Mouse (Mus musculus): Measurements from ENCODE around the gene St6galnac3. TPM values are rescaled to one million over a fixed set of nuclear protein-coding genes. Genes with fewer than 3 reads are reported as not detected.

Gene St6galnac3
- polyA plus RNA-seq, 1 experiment from 2014 or later: 23.2 TPM

GRCm38 (mm10) chr3:153198514-153198913, 526.5 kb downstream of the St6galnac3 start:
- H3K4me1 ChIP-seq (ENCODE audit: control insufficient read depth, insufficient read depth, low read length): no peaks in the 10 kb centered on the region
- no peaks in the 10 kb centered on the region for H3K36me3 ChIP-seq (ENCODE audit: control insufficient read depth, insufficient read depth, low read length)
- no peaks in the 10 kb centered on the region for H3K27me3 ChIP-seq (replicated peaks; ENCODE audit: control insufficient read depth, insufficient read depth, low read length)
- H3K9ac ChIP-seq (ENCODE audit: low read length): no peak overlapping the region
- no peak for ATAC-seq
- H3K4me2 ChIP-seq (ENCODE audit: low read length): no peak overlapping the region
- no peak overlapping the region for H3K4me3 ChIP-seq (ENCODE audit: low read depth, low read length)
- H3K27ac ChIP-seq (ENCODE audit: low read depth, low read length): no peak overlapping the region
- no peaks in the 10 kb centered on the region for H3K9me3 ChIP-seq (replicated peaks; ENCODE audit: control insufficient read depth, low read length)
- WGBS: 87% methylated on average over 4 of the region's 4 CpGs
- no peak for DNase-seq (ENCODE audit: low spot score)

- H3K9ac ChIP-seq (ENCODE audit: low read length): no peak overlapping the region
- DNase-seq (ENCODE audit: low spot score): no peak
- H3K27ac ChIP-seq (ENCODE audit: low read depth, low read length): no peak overlapping the region
- no peak for ATAC-seq
- H3K4me2 ChIP-seq (ENCODE audit: low read length): no peak overlapping the region
- 77% methylated on average over 7 of the region's 7 CpGs for WGBS
- no peaks in the 10 kb centered on the region for H3K4me1 ChIP-seq (ENCODE audit: control insufficient read depth, insufficient read depth, low read length)
- H3K9me3 ChIP-seq (replicated peaks; ENCODE audit: control insufficient read depth, low read length): no peaks in the 10 kb centered on the region
- no peaks in the 10 kb centered on the region for H3K36me3 ChIP-seq (ENCODE audit: control insufficient read depth, insufficient read depth, low read length)
- H3K27me3 ChIP-seq (replicated peaks; ENCODE audit: control insufficient read depth, insufficient read depth, low read length): no peaks in the 10 kb centered on the region
- no peak overlapping the region for H3K4me3 ChIP-seq (ENCODE audit: low read depth, low read length)
Measured at GRCm38 (mm10) chr3:153193025-153193424, 531.9 kb downstream of the St6galnac3 start.

- no peak overlapping the region for H3K4me2 ChIP-seq (ENCODE audit: low read length)
- H3K36me3 ChIP-seq (ENCODE audit: control insufficient read depth, insufficient read depth, low read length): no peaks in the 10 kb centered on the region
- H3K27ac ChIP-seq (ENCODE audit: low read depth, low read length): no peak overlapping the region
- no peak overlapping the region for H3K4me3 ChIP-seq (ENCODE audit: low read depth, low read length)
- no peak overlapping the region for H3K9ac ChIP-seq (ENCODE audit: low read length)
- H3K4me1 ChIP-seq (ENCODE audit: control insufficient read depth, insufficient read depth, low read length): no peaks in the 10 kb centered on the region
- DNase-seq (ENCODE audit: low spot score) (no peak), ATAC-seq (no peak)
- no peaks in the 10 kb centered on the region for H3K27me3 ChIP-seq (replicated peaks; ENCODE audit: control insufficient read depth, insufficient read depth, low read length)
- no peaks in the 10 kb centered on the region for H3K9me3 ChIP-seq (replicated peaks; ENCODE audit: control insufficient read depth, low read length)
- 86% methylated on average over 2 of the region's 2 CpGs for WGBS
Measured at GRCm38 (mm10) chr3:153190742-153191141, 534.2 kb downstream of the St6galnac3 start.

GRCm38 (mm10) chr3:153189685-153190467, 535.1 kb downstream of the St6galnac3 start:
- no peak for ATAC-seq
- WGBS: 83% methylated on average over 6 of the region's 6 CpGs
- Histone ChIP-seq H3K36me3 (ENCODE audit: control insufficient read depth, insufficient read depth, low read length) (no peaks in the 10 kb centered on the region), H3K27ac (ENCODE audit: low read depth, low read length) (no peak overlapping the region), H3K9ac (ENCODE audit: low read length) (no peak overlapping the region), H3K4me2 (ENCODE audit: low read length) (no peak overlapping the region), H3K9me3 (replicated peaks; ENCODE audit: control insufficient read depth, low read length) (no peaks in the 10 kb centered on the region), H3K4me1 (ENCODE audit: control insufficient read depth, insufficient read depth, low read length) (no peaks in the 10 kb centered on the region), H3K27me3 (replicated peaks; ENCODE audit: control insufficient read depth, insufficient read depth, low read length) (no peaks in the 10 kb centered on the region), H3K4me3 (ENCODE audit: low read depth, low read length) (no peak overlapping the region)
- DNase-seq (ENCODE audit: low spot score): no peak

- no peak overlapping the region for H3K27ac ChIP-seq (ENCODE audit: low read depth, low read length)
- H3K4me3 ChIP-seq (ENCODE audit: low read depth, low read length): no peak overlapping the region
- no peak for ATAC-seq
- H3K9ac ChIP-seq (ENCODE audit: low read length): no peak overlapping the region
- WGBS: 86% methylated on average over 2 of the region's 2 CpGs
- no peak for DNase-seq (ENCODE audit: low spot score)
- H3K9me3 ChIP-seq (replicated peaks; ENCODE audit: control insufficient read depth, low read length): no peaks in the 10 kb centered on the region
- H3K27me3 ChIP-seq (replicated peaks; ENCODE audit: control insufficient read depth, insufficient read depth, low read length): no peaks in the 10 kb centered on the region
- H3K36me3 ChIP-seq (ENCODE audit: control insufficient read depth, insufficient read depth, low read length): no peaks in the 10 kb centered on the region
- H3K4me1 ChIP-seq (ENCODE audit: control insufficient read depth, insufficient read depth, low read length): no peaks in the 10 kb centered on the region
- H3K4me2 ChIP-seq (ENCODE audit: low read length): no peak overlapping the region
Measured at GRCm38 (mm10) chr3:153188224-153188623, 536.8 kb downstream of the St6galnac3 start.

GRCm38 (mm10) chr3:153185117-153185516, 539.9 kb downstream of the St6galnac3 start:
- Histone ChIP-seq H3K9me3 (replicated peaks; ENCODE audit: control insufficient read depth, low read length) (no peaks in the 10 kb centered on the region), H3K27me3 (replicated peaks; ENCODE audit: control insufficient read depth, insufficient read depth, low read length) (no peaks in the 10 kb centered on the region), H3K4me1 (ENCODE audit: control insufficient read depth, insufficient read depth, low read length) (no peaks in the 10 kb centered on the region), H3K36me3 (ENCODE audit: control insufficient read depth, insufficient read depth, low read length) (no peaks in the 10 kb centered on the region), H3K4me3 (ENCODE audit: low read depth, low read length) (no peak overlapping the region), H3K9ac (ENCODE audit: low read length) (no peak overlapping the region), H3K27ac (ENCODE audit: low read depth, low read length) (no peak overlapping the region), H3K4me2 (ENCODE audit: low read length) (no peak overlapping the region)
- WGBS: 88% methylated on average over 3 of the region's 3 CpGs
- DNase-seq (ENCODE audit: low spot score): no peak
- no peak for ATAC-seq

GRCm38 (mm10) chr3:153181242-153181641, 543.7 kb downstream of the St6galnac3 start:
- ATAC-seq: no peak
- Histone ChIP-seq H3K9ac (ENCODE audit: low read length) (no peak overlapping the region), H3K27ac (ENCODE audit: low read depth, low read length) (no peak overlapping the region), H3K27me3 (replicated peaks; ENCODE audit: control insufficient read depth, insufficient read depth, low read length) (no peaks in the 10 kb centered on the region), H3K9me3 (replicated peaks; ENCODE audit: control insufficient read depth, low read length) (no peaks in the 10 kb centered on the region), H3K4me2 (ENCODE audit: low read length) (no peak overlapping the region), H3K36me3 (ENCODE audit: control insufficient read depth, insufficient read depth, low read length) (no peaks in the 10 kb centered on the region), H3K4me3 (ENCODE audit: low read depth, low read length) (no peak overlapping the region), H3K4me1 (ENCODE audit: control insufficient read depth, insufficient read depth, low read length) (no peaks in the 10 kb centered on the region)
- DNase-seq (ENCODE audit: low spot score): no peak
- WGBS: 65% methylated on average over 6 of the region's 6 CpGs

GRCm38 (mm10) chr3:153176749-153177148, 548.2 kb downstream of the St6galnac3 start:
- Histone ChIP-seq H3K27me3 (replicated peaks; ENCODE audit: control insufficient read depth, insufficient read depth, low read length) (no peaks in the 10 kb centered on the region), H3K4me2 (ENCODE audit: low read length) (no peak overlapping the region), H3K9me3 (replicated peaks; ENCODE audit: control insufficient read depth, low read length) (no peaks in the 10 kb centered on the region), H3K4me3 (ENCODE audit: low read depth, low read length) (no peak overlapping the region), H3K36me3 (ENCODE audit: control insufficient read depth, insufficient read depth, low read length) (no peaks in the 10 kb centered on the region), H3K9ac (ENCODE audit: low read length) (no peak overlapping the region), H3K4me1 (ENCODE audit: control insufficient read depth, insufficient read depth, low read length) (no peaks in the 10 kb centered on the region), H3K27ac (ENCODE audit: low read depth, low read length) (no peak overlapping the region)
- peak; percentile 69 for ATAC-seq
- WGBS: 51% methylated on average over 4 of the region's 4 CpGs
- DNase-seq (ENCODE audit: low spot score): peak; percentile 36

GRCm38 (mm10) chr3:153176325-153176724, 548.6 kb downstream of the St6galnac3 start:
- H3K27me3 ChIP-seq (replicated peaks; ENCODE audit: control insufficient read depth, insufficient read depth, low read length): no peaks in the 10 kb centered on the region
- H3K4me2 ChIP-seq (ENCODE audit: low read length): no peak overlapping the region
- H3K9me3 ChIP-seq (replicated peaks; ENCODE audit: control insufficient read depth, low read length): no peaks in the 10 kb centered on the region
- peak; percentile 70 for ATAC-seq
- peak; percentile 38 for DNase-seq (ENCODE audit: low spot score)
- H3K4me1 ChIP-seq (ENCODE audit: control insufficient read depth, insufficient read depth, low read length): no peaks in the 10 kb centered on the region
- H3K4me3 ChIP-seq (ENCODE audit: low read depth, low read length): no peak overlapping the region
- H3K27ac ChIP-seq (ENCODE audit: low read depth, low read length): no peak overlapping the region
- WGBS: 36% methylated on average over 6 of the region's 6 CpGs
- no peaks in the 10 kb centered on the region for H3K36me3 ChIP-seq (ENCODE audit: control insufficient read depth, insufficient read depth, low read length)
- H3K9ac ChIP-seq (ENCODE audit: low read length): no peak overlapping the region

Data from forebrain, embryonic 14.5 days (tissue).